Mouse (Mus musculus) c-Kit-negative CD71-positive TER-119-positive erythroid progenitor cells, embryonic 14.5 days (primary cell): ENCODE measurements around the gene Lrpprc.
A peak's percentile ranks its signal among the peaks of the same experiment; 100 is the strongest.

ENCODE experiments used
- DNase-seq: peaks from one replicate; pipeline ENCODE4 v3.0.0-alpha.2; 2013; ENCODE audit warnings: low read depth, low spot score

Lrpprc gene

DNA sequence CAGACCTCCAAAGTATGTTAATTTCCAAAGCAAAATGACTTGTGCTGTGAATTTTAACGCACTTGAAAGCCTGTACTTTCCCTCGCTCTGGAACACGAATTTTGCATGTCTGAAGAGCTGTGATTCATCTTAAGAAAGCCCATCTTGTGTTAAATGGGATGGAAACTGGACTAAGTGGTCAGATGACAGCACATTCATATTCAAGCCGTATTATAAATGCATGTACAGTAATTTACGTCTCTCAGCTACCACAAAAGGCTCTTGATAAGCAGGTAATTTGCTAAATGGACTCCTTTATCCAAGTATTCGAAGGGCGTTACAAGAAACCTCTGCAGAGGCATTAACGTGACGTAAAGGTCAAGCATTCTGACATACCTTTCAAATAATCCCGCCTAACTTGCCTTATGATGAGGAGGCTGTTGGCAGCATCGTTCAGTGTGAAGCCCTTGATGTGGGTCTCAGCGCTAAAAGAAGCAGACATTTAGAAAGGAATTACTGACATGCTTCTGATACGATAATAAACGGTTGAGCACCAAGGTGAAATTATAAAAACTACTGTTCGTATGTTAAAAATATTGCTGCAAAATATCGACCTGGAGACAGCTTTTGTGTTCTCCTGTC lies 74.2 kb downstream of the Lrpprc start:
- no peak for DNase-seq

DNA sequence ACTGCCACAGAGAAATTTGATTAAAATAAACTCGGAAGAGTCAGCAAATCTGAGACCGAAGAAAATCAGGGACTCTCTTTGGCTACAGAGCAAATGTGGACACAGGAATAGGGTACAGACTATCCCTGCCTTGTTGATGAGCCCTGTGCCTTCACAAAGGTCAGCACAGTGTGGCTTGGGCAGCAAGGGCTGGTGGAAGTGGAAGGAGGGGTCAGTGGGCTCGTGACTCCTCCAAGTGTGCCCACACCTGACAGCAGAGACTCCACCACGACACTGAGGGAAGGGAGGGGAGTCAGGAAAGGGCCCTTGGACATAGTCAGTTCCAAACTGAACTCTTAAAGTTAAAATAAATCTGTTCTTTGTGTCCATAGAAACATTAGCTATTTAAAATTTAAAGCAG lies 75.7 kb downstream of the Lrpprc start:
- DNase-seq, result no peak

DNA sequence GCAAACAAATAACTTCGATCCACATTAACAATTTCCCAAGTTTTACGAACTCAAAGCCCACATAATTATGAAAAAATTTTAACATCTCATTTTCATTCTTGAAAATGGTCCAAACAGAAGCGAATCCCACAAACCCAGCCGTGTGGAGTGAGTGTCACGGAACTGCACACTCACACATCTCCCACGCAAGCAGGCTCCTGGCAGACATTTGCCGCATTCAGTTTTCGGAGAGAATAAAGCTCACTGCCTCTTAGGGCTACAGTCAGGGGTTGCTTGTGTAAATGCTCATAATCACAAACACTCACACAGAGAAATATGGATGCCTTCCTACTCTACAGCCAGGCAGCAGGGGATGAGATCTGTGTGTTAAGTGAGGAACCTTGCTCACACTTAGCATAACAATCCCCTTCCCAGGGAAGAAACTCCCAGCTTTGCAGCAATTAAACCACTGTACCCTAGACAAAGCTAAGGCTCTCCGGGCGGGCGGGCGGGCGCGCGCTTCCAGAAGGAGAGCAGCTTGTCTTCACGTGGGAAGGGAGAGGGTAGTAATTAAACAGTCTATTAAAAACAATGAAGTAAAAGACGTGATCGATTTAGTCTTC lies 76.9 kb downstream of the Lrpprc start:
- DNase-seq, result no peak

DNA sequence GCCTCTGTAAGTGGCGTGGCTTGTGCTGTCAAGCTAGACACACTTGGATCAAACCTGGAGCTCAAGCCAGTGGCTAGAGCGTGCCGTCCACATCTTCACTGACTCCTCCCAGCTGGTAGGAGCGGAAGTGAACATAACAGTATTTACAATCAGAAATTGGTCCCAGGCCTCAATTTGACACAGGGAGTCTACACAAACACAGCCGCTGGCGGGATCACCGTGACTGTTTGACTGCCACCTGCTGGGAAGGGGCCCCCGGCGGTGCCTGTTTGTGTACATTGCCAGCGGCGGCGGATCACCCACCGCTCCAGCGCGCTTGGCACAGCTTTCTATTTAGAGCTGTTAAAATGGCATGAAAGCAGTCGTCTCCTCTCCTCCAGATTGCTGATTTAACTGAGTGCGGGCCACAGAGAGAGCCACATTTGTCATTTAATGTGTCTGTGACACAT lies 81.2 kb downstream of the Lrpprc start:
- DNase-seq, result no peak

DNA sequence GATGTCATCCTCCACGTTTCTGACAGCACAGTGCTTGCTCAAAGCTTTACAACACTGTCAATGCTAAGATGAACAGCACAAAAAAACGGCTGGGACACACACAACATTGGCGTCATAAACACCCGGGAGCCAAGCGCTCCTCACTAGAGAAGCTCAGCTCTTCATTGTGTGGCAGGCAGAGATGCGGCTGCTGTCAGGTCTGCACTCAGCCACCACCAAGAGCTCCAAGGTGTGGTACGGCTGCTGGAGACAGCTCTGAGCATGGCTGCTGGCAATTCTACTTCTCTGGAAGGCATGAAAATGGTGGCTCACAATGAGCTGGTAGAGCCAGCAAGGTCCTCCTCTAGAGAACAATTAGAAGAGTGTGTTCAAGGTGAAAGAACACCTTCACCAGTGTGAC lies 81.8 kb downstream of the Lrpprc start:
- DNase-seq, result no peak

DNA sequence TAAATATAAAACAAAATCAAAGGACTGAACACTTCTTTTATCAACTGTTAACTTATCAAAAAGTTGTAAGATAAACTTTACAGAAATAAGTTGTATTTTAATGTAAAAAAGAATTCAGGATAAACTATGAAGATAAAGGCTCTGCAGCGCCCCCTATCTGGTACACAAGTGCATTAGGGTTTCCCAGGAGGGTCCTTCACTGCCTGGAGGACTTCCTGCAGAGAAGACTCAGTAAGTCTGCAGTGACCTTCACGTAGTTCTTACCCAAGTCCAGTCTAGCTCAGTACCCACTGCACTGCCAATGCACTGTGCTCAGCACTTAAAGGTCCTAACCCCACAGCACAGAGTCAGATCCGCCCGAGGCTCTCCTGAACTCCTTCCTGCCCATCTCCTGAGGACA lies 83.2 kb downstream of the Lrpprc start:
- DNase-seq, result no peak

DNA sequence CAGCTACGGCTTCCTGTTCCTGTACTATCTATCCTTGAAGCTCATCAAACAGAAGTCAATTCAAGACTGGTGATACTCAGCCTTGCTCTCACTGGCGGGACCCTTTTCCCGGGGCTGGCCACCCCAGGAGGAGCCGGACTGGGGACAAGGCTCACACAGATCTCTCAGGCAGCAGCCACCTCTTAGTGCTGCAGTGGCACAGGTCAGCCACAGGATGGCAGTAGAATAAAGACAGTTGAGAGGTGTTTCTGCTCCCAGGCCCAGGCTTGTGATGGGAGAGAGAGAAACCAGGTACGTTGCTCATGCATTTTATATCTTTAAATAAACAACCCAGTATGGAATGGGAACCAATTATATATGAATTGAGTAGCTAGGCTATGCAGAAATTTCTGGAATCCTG lies 91.9 kb downstream of the Lrpprc start:
- DNase-seq, result peak; percentile 39

DNA sequence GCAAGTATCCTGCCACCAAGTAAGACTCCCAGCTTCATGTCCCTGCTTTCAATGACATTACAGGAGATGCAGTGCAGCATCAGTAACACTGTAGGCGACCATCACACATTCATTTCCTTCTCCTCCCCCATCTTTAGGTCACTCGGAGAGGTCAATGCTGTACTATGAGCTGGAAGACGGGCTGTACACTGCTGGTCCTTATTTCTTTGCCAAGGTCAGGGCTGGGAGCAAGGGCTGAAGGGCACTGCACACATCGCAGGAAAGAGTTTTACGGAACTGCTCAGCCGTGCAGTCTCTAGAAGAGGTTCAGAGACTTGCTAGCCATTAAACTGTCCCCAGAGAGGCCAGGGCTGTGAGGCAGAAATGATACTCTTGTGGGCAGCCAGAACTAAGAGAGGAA lies 94.1 kb downstream of the Lrpprc start:
- no peak for DNase-seq

DNA sequence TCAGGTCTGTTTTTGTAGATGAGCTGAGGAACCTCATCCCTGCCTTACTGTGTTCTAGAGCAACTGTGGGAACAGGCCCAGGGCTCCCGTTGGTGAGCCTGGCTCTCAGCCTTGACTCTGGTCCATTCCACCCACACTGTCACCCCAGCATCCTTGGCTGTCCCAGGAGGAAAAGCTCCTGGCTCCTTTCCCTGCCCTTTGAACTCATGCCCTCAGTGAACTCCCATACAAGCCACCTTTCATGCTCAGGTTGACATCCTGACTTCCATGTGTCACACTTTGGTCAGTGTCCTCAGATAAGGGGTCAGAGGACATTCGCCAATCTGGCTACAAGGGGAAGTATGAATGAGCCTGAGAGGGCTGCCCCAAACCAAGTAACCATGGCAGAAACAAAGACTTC lies 96.8 kb downstream of the Lrpprc start:
- DNase-seq, result no peak

DNA sequence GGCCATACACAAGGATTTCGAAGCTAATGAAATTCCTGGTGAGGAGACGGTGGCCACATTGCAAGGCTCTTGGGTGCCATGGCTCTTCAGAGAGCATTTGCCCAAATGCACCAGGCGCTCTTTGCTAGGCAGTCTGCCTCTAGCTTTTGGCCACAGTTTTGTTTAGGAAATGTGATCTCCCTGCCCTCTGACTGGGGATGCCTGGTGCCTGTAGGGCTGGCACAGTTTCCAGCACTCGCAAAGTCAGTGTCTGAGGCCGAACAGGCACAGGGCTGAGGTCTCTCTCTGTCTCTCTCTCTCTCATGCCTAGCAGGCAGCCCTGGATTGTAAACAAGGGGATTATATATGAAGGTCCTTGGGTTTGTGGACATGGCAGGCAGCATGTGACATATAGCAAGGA lies 100.5 kb downstream of the Lrpprc start:
- no peak for DNase-seq

DNA sequence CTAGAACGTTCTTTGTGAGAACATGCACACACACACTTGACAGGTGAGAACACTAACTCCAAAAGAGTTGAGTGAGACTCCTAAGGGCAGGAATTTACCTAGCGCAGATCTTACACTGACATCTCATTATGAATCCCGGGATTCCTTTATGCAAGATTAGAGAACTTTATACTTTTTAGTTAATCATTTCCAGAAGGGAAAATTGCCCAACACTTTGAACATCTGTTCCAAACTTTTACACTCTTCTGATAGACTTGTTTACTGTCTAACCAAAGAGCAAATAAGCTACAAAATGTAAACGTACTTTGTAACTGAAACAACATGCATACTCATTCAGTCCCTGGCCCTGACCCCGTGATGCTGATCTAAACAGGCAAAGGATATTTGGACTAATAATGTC lies 101.3 kb downstream of the Lrpprc start:
- DNase-seq, result no peak

DNA sequence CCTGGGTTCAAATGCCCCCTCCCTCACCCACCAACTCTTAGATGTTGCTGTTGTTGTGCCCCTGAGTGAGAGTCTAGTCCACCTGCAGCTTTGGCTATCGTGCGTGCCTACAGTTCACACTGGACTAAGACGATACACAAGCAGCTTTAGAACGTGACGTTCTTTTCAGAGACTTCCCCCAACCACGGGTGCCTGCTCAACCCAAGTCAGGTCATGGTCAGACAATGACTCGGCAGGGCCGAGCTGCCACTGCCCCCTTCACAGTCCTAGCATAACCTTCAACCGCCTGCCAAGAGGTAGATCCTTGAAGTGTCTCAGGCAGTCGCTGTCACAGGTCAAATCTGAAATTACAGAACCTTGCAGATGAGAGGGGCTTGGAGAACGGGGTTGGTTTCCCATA lies 101.8 kb downstream of the Lrpprc start:
- DNase-seq, result no peak

DNA sequence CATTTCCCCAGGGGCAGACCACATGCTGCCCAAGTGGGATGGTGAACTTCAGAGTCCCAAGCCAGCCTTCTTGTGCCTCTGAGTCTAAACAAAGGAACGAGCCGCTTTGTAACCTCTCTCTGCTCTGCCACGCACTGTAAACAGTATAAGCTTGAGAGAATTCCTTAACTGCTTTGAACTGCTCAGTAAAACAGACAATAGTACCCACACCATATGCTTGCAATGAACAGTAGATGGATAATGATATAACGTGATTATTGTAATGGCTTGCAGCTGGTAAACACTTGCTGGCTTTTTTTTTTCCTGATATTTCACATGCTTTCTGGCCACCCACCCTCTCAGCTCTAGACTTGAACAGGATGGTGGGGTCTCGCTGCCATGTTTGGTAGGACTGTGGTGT lies 102.6 kb downstream of the Lrpprc start:
- no peak for DNase-seq

DNA sequence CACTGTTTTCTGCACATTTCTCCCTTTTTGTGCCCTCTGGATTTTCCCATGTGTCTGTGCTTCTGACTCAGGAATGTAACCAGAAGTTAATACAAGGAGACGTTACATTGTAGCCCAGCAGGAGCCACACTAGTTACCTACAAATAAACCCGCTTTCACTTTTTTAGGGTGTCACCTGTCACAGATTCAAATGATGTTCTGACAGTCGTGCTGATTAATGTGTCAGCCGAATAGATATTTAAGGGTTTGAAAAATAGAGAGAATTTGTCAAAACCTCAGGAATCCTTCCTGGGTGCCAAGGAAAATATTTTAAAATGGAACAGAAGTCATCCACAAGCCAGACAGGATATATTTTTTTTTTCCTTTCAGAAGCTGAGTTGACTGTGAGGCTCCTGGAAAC lies 105.3 kb downstream of the Lrpprc start:
- no peak for DNase-seq

DNA sequence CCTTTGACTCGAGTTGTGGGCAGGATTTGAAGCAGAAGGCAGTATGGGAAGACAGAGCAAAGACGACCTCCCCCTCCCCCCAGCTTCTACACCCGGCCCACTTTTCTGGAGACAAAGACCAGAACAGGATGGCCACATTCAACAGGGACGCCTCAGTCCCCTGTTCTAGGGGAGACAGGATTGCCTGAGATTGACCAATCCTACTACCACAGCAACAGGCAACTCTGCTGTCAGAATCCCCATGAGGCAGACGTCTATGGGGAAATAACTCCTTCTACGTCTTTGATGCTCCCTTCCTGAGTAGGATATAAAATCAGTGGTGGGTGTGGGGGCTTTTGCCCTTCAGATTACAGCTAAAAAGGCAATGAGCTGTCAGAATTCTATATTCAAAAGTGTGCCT lies 106.3 kb downstream of the Lrpprc start:
- no peak for DNase-seq

DNA sequence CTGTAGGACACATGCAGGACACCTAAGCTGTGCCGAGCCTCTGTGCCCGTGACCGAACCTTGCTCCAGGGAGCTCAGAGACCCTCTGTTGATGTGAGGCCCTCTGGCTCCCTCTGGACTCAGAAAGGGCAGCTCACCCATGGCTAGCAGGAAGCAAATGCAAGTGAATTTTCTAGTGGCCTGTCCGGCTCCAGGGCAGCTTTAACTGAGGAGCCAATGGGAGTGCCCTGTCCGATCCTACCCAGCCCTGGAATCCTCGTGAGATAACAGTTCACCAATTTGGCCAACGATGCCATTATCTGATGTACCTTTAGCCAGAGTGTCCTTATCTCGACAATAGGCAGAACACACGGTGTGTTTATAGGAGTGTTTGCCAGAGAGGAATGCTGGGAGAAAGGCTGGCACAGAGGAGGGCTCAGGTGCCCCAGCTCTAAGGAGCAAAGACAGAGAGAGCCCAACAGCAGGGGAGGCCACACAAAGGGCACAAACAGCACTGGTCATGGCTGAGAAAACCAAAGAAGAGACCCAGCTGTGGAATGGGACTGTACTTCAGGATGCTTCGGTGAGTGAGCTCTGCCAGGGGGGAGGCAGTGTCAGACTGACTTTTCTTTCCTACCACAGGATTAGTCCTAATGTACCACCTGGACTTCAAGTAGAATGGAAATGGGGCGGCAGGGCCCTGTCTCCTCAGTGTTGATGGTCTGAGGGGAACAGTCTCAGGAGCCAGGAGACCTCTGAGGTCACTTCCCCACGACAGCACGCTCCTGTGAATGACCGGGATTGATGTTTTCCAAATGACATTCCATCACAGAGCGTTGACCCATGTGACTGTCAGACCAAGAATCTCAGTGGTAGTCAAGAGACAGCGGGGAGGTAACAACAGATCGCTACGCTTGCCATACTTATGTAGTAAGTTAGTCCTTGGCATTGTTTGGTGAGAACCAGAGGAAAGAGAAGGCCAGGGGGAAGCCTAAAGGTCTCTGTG lies 107.6 kb downstream of the Lrpprc start, which contains the start of gene Abcg5:
Abcg5 (minus strand) TSS at position 278 of the 984 bp plus-strand sequence.
- DNase-seq, result no peak

DNA sequence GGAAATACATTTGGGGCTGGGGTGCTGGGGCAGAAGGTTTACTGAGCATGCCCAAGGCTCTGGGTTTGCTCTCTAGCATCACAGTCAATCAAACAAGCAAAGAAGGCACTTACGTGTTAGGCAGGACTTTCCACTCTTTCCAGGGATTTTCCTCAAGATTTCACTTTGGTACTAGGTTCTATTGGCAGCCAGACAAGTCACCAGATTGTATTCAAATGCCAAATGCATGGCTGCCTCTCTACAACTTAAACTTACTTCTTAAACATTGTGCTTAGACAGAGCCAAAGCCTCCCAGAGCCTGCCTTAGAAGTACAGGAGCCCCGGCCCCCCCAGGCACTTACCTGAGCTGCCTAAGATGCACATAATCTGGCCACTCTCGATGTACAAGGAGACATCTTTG lies 108.9 kb downstream of the Lrpprc start:
- no peak for DNase-seq

DNA sequence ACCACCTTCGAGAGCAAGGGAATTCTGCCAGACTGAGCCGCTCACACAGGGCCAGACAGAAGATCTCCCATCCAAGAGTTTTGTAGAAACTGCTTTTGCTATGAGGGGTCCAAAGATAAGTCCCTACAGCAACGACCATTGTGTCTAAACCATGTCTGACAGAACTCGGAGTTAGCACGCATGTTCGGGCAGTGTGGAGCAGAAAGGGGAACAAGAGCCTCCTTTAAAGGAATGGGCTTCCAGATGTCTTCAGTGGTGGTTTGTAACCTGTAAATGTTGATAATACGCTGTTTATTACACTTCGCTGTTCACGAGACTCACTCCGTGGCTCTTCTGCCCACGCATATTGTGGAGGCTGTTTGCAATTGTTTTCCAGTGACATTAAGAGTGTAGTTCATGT lies 113.0 kb downstream of the Lrpprc start:
- no peak for DNase-seq

DNA sequence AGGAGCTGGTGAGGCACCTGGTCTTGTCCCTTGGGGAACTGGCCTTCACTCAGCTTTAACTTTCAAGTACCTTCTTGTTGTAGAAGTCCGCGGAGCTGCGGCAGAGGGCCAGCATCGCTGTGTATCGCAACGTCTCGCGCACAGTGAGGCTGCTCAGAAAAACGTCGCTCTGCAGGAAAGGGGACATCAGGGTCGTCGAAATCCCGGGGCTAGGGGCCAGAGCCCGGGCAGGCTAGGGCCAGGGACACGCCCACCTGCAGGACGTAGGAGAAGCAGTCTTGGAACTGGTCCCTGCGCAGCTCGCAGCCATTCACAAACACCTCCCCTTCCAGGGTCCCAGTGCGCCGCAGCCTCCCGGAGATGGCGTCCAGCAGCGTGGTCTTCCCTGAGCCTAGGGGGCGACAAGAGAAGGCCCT lies 114.6 kb downstream of the Lrpprc start, which contains the start of gene Abcg8:
Abcg8 (plus strand) TSS at position 352 of the 416 bp plus-strand sequence.
- DNase-seq, result no peak

DNA sequence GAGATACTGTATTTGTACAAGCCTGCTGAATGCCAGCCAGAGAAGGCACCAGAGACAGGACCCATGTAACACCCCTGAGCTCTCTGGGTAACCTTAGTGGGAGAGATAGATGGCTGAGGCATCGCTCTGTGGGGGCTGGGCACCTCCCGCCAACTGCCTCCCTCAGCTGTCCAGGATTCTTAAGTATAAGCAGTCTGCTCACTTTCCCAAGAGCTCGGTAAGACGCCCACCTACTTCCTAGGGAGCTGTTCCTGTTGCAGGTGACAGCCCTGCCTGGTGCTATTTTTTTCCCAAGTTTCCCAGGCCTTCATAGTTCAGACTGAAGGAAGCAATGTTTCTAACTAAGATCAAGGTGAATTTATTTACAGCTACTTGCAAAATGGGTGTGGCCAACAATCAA lies 115.4 kb downstream of the Lrpprc start:
- DNase-seq, result no peak

DNA sequence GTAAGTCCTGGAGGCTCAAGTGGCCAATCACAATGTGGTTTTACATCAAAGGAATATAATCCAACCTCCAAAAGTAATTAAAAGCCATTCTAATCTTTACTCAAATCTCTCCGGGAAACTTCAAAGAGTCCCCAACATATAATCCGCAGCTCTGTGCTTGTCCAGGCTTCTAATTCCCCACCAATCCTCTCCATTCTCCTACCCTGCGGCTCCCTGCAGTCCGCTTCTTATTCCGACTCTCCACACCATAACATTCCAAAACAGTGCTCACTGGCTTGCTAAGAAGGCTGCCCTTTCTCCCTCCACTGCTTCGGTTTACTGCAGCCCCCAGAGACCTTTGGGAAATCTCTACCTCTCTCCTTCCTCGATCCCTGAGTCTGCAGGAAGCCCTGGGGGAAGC lies 116.5 kb downstream of the Lrpprc start:
- no peak for DNase-seq
